Mouse (Mus musculus) thymus, adult 2 months (tissue): ENCODE data around the gene Fbrsl1.

Experiments
- CTCF ChIP-seq: fragments of 200-500 bp; IDR thresholded peaks from 2 replicates; pipeline ENCODE4 v1.5.1; 2012; ENCODE audit warnings: mild to moderate bottlenecking, control low read depth, low read length, moderate library complexity, borderline replicate concordance; ENCODE audit not compliant: control insufficient read depth, poor library complexity, insufficient read depth; ENCODE audit errors: extremely low read depth
- POLR2A ChIP-seq: fragments of 200-500 bp; IDR thresholded peaks from 2 replicates; pipeline ENCODE4 v1.6.1; 2012; ENCODE audit warnings: mild to moderate bottlenecking, low read length, control low read depth, moderate library complexity; ENCODE audit not compliant: control insufficient read depth, poor library complexity, insufficient read depth; ENCODE audit errors: extremely low read depth

DNA sequence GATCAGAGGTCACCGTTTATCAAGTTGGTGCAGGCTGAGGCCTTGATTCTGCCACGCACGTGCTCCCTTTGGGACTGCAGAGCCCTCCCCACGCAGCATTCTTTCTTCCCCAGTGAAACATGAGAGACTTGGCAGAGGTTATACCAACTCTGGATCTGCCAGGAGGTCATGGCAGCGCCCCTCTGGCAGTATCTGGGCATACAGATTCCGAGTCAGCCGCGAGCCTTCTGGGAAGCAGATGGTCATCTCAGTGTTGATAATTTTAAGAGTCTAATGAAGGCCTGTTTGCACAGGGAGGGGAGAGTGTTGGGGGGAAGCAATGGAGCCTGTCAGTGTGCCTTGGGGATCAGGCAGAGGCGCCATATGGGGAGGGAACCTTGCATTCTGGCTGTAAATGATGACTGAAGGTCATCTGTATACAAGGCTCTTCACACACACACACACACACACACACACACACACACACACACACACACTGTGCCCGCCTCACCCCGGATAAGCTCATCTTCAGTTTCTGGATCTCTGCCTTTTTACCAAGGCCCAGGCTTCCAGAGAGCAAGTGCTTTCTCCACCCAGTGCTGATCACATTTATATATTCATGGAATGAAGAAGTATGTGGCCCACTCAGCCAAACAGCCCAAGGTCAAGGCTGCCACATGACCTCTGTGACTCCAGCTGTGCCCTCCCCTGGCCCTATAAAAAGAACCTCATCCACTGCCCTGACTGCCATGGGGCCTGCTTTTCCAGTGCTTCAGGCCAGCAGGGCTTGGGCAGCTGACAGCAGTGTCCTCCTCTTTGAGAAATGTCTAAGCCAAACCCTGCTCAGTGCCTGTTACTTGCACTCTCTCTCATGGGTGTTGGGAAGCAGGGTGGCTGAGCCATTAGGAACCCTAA, 18.5 kb upstream of the Fbrsl1 start:
- TF ChIP-seq CTCF (no peak), POLR2A (no peak)
